Mouse (Mus musculus) MEL (cell line): ENCODE measurements around the gene Ccdc162.

Experiments used
- CTCF ChIP-seq, 3 experiments: IDR thresholded peaks in 2 of 3; conservative IDR thresholded peaks in 1 of 3; 2 replicates each; pipeline ENCODE4 v1.5.1; 2011 to 2012; ENCODE audit warnings: low read length in 3 of 3, low read depth in 2 of 3, mild to moderate bottlenecking in 2 of 3, improper control_type of control experiment in 1 of 3, inconsistent platforms in 1 of 3, mixed read lengths in 1 of 3, moderate library complexity in 1 of 3; ENCODE audit not compliant: control insufficient read depth in 1 of 3, insufficient read depth in 1 of 3, poor library complexity in 1 of 3, severe bottlenecking in 1 of 3
- EP300 ChIP-seq, 2 experiments: IDR thresholded peaks; 2 replicates each; pipeline ENCODE4 v1.6.1; 2011; ENCODE audit warnings: improper control_type of control experiment in 2 of 2, low read length in 2 of 2, low read depth in 1 of 2, mild to moderate bottlenecking in 1 of 2
- ETS1 ChIP-seq: IDR thresholded peaks from 2 replicates; pipeline ENCODE4 v1.6.1; 2012; ENCODE audit warnings: low read depth, mild to moderate bottlenecking, inconsistent platforms, low read length, improper control_type of control experiment, moderate library complexity
- GATA1 ChIP-seq: IDR thresholded peaks from 2 replicates; pipeline ENCODE4 v1.6.1; 2011; ENCODE audit warnings: low read depth, low read length, improper control_type of control experiment
- HCFC1 ChIP-seq: IDR thresholded peaks from 2 replicates; pipeline ENCODE4 v1.6.1; 2012; ENCODE audit warnings: low read depth, mild to moderate bottlenecking, inconsistent platforms, low read length, improper control_type of control experiment, moderate library complexity
- MAFK ChIP-seq: IDR thresholded peaks from 2 replicates; pipeline ENCODE4 v1.6.1; 2011; ENCODE audit warnings: low read depth, mild to moderate bottlenecking, low read length, improper control_type of control experiment, borderline replicate concordance
- MXI1 ChIP-seq: IDR thresholded peaks from 2 replicates; pipeline ENCODE4 v1.6.1; 2011; ENCODE audit warnings: mild to moderate bottlenecking, low read depth, low read length, improper control_type of control experiment
- POLR2A ChIP-seq, 2 experiments: IDR thresholded peaks; 2 replicates each; pipeline ENCODE4 v1.6.1; 2011 to 2012; ENCODE audit warnings: low read length in 2 of 2, mild to moderate bottlenecking in 2 of 2, control low read depth in 1 of 2, improper control_type of control experiment in 1 of 2, low read depth in 1 of 2, moderate library complexity in 1 of 2; ENCODE audit not compliant: control insufficient read depth in 1 of 2, insufficient read depth in 1 of 2, poor library complexity in 1 of 2
- POLR2AphosphoS2 ChIP-seq: IDR thresholded peaks from 2 replicates; pipeline ENCODE4 v1.6.1; 2011; ENCODE audit warnings: low read length, improper control_type of control experiment
- RCOR1 ChIP-seq: IDR thresholded peaks from 2 replicates; pipeline ENCODE4 v1.6.1; 2012; ENCODE audit warnings: low read depth, mild to moderate bottlenecking, inconsistent platforms, low read length, improper control_type of control experiment
- ZMIZ1 ChIP-seq: IDR thresholded peaks from 2 replicates; pipeline ENCODE4 v1.6.1; 2012; ENCODE audit warnings: low read depth, mild to moderate bottlenecking, inconsistent platforms, low read length, improper control_type of control experiment, moderate library complexity

GRCm38 (mm10) chr10:41538986-41539385, 177.4 kb downstream of the Ccdc162 start:
- TF ChIP-seq RCOR1 (no peak), POLR2A (IDR thresholded peaks at IDR 0.05; ENCODE audit: control insufficient read depth in 1 of 2, insufficient read depth in 1 of 2, low read depth in 1 of 2, low read length in 2 of 2, poor library complexity in 1 of 2) (no peak), EP300 (IDR thresholded peaks at IDR 0.05; ENCODE audit: low read depth in 1 of 2, low read length in 2 of 2) (no peak), HCFC1 (no peak), CTCF (IDR thresholded peaks at IDR 0.05 in 2 of 3, conservative IDR thresholded peaks at IDR 0.05 in 1 of 3; ENCODE audit: control insufficient read depth in 1 of 3, insufficient read depth in 1 of 3, low read depth in 2 of 3, low read length in 3 of 3, poor library complexity in 1 of 3, severe bottlenecking in 1 of 3) (no peak), ZMIZ1 (no peak), POLR2AphosphoS2 (no peak), ETS1 (no peak), MXI1 (no peak), GATA1 (no peak), MAFK (no peak)
